Mouse (Mus musculus) midbrain, embryonic 10.5 days (tissue): ENCODE data around the gene Gm19935. TPM values are rescaled to one million over a fixed set of nuclear protein-coding genes. Genes with fewer than 3 reads are reported as not detected.

Experiments used
- DNase-seq: peaks from one replicate; pipeline ENCODE4 v3.0.0-alpha.2; 2017; ENCODE audit warnings: low spot score
- H3K27ac ChIP-seq: fragments of 300-500 bp; sonication (generic); replicated peaks from 2 replicates; pipeline ENCODE4 v1.5.1; 2016; ENCODE audit warnings: mild to moderate bottlenecking
- H3K27me3 ChIP-seq: fragments of 300-500 bp; sonication (generic); 2 replicates; pipeline ENCODE4 v1.6.1; 2016; ENCODE audit warnings: low read depth, mild to moderate bottlenecking; ENCODE audit not compliant: poor library complexity, severe bottlenecking
- H3K36me3 ChIP-seq: fragments of 300-500 bp; sonication (generic); 2 replicates; pipeline ENCODE4 v1.6.1; 2016; ENCODE audit warnings: mild to moderate bottlenecking, moderate library complexity
- H3K4me1 ChIP-seq: fragments of 300-500 bp; sonication (generic); 2 replicates; pipeline ENCODE4 v1.6.1; 2016
- H3K4me3 ChIP-seq: fragments of 300-500 bp; sonication (generic); 2 replicates; pipeline ENCODE4 v1.5.1; 2016; ENCODE audit warnings: mild to moderate bottlenecking, moderate library complexity
- H3K9me3 ChIP-seq: fragments of 300-500 bp; sonication (generic); replicated peaks from 2 replicates; pipeline ENCODE4 v1.6.1; 2016; ENCODE audit warnings: mild to moderate bottlenecking
- WGBS: fragments of 180-500 bp; shearing (Covaris S2); methylation state at CpG from one replicate; pipeline ENCODE4 v1.1.7; 2016; 5-methylcytosine and 5-hydroxymethylcytosine counted together
- polyA plus RNA-seq: library from polyadenylated mRNA; unstranded; fragments of >200 nt; fragmentation: Nextera tagmentation; extraction: Ambion mirVana; gene quantifications from 2 replicates; pipeline ENCODE4 v1.2.1, GENCODE M21; 2016

Gm19935 gene
- not detected in 2 replicates for polyA plus RNA-seq

DNA sequence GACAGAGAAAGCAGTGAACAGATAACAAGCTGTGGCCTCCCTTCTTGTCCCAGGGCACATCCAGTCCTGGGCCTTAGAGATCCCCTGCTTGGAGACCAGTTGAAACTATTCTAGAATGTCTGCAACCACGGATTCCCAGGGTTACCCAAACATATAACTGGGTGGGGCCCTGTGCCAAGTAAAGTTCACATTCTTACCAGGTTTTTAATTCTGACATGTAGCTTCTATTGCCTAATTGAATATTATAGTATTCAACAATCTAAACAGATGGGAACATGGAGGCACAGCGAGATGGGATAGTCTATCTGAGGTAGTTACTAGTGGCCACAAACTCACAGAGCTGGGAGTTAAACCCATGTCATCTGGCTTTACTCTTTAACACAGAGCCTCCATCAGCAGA lies at the start of gene Gm19935:
Gene Gm19935 (minus strand): TSS at position 101 of the 400 bp plus-strand sequence.
- peaks cover 10% of the 10 kb centered on the region for H3K4me1 ChIP-seq
- 91% methylated on average over 2 of the region's 2 CpGs for WGBS
- H3K27me3 ChIP-seq, result no peaks in the 10 kb centered on the region
- H3K9me3 ChIP-seq, result no peaks in the 10 kb centered on the region
- peak within 1 kb of the TSS; percentile 49; the same call in 1 of the 2 replicates for H3K27ac ChIP-seq
- no peak within 1 kb of the TSS for H3K4me3 ChIP-seq
- DNase-seq, result no peak
- no peaks in the 10 kb centered on the region for H3K36me3 ChIP-seq

DNA sequence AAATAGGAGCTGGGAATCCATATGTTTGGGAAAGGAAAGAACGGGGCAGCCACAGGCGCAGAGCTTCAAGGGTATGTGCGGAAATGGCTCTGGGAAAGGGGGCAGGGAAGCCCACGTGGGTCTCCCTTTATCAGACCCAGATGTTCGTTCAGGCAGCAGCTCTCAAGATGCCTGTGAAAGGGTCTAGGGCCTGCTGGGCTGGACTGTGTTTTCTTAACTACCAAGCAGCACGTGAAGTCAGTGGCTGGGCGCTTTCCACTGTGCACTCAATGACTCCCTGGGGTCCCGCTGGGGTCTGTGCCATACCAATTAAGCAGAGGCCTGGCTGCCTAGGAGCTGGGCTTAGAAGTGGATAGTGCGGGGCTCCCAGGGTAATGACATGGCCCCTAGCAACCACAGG lies 44.8 kb upstream of the Gm19935 start:
- peak; percentile 83 for DNase-seq
- 1% methylated on average over 9 of the region's 9 CpGs for WGBS
- H3K9me3 ChIP-seq, result no peaks in the 10 kb centered on the region
- no peaks in the 10 kb centered on the region; the same call in 1 of the 2 replicates for H3K27me3 ChIP-seq
- peak overlapping the region; percentile 32 for H3K4me3 ChIP-seq
- H3K36me3 ChIP-seq, result no peaks in the 10 kb centered on the region
- peaks cover 41% of the 10 kb centered on the region for H3K4me1 ChIP-seq
- H3K27ac ChIP-seq, result peak overlapping the region; percentile 85

DNA sequence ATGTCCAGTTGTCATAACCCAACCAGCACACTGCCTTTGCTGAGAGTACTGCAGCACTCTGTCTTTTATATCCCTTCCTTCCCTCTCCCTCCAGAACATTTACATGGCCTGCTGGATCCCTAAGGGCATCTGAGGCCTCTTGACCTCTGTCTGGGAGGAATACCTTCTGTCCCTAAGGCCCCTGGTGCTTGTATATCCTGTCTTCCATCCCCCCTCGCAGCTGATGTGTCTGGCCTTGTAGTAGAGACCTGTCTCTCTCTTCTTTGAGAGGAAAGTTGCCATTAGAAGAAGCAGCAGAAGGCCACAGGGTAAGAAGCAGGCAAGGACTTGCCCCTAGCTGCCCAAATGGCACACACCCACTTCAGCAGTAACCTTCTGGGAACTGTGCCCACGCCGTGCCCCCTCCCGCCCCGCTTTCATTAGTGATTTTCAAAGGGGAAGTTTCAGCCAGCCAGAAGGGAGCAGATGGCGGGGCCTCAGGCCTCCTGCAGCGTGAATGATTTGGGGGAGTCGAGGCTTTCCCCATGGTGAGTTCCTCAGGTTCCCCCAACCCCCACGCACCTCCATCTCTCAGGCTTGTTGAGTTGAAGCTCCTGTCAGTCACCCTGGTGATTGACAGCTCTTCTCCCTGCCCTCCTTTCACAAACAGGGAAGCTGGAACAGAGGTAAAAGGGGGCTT lies 44.2 kb upstream of the Gm19935 start:
- Histone ChIP-seq H3K9me3 (no peaks in the 10 kb centered on the region), H3K27ac (peak overlapping the region; percentile 85), H3K4me1 (peaks cover 46% of the 10 kb centered on the region), H3K27me3 (no peaks in the 10 kb centered on the region; the same call in 1 of the 2 replicates), H3K4me3 (peak overlapping the region; percentile 32), H3K36me3 (no peaks in the 10 kb centered on the region)
- peak; percentile 48 for DNase-seq
- WGBS, result 12% methylated on average over 9 of the region's 9 CpGs

DNA sequence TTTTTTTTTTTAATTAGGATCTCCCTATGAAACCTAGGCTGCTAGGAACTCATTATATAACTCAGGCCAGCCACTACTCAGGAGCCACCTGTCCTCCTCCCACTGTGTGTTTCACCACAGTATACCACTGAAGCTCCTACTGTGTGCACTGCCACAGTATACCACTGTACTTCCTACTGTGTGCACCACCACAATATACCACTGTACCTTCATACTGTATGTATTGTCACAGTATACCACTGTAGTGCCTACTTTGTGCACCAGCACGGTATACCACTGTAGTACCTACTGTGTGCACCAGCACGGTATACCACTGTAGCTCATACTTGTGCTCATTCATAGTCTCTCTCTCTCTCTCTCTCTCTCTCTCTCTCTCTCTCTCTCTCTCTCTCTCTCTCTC lies 40.9 kb upstream of the Gm19935 start:
- 93% methylated on average over 2 of the region's 2 CpGs for WGBS
- Histone ChIP-seq H3K9me3 (no peaks in the 10 kb centered on the region), H3K4me1 (peaks cover 65% of the 10 kb centered on the region), H3K27me3 (peaks cover 5% of the 10 kb centered on the region; the same call in 1 of the 2 replicates), H3K36me3 (no peaks in the 10 kb centered on the region), H3K27ac (no peak overlapping the region), H3K4me3 (no peak overlapping the region)
- DNase-seq, result no peak

DNA sequence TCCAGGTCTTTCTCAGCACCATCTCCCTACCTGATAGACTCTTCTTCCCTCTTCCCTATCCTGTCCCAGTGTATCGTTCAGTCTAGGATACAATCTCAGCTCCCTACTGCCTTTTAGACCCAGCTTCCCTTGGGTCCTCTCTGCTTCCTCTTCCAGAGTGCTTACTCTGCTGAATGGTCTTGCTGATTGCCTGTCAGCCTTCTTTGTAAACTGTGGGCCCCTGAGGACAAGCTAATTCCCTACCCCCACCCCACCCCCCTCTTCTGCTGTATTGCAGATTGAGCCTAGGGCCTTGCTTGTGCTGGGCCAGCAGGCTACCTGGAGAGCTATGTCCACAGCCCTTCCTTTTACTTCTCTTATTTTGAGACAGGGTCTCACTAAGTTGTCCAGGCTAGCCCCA lies 39.8 kb upstream of the Gm19935 start:
- peak overlapping the region; percentile 28; the same call in 1 of the 2 replicates for H3K27ac ChIP-seq
- 0 out of 2 replicates have a peak, but pooled peaks cover 2% of the 10 kb centered on the region for H3K36me3 ChIP-seq
- peaks cover 55% of the 10 kb centered on the region for H3K4me1 ChIP-seq
- 35% methylated on average over 1 of the region's 1 CpGs for WGBS
- no peak for DNase-seq
- no peak overlapping the region for H3K4me3 ChIP-seq
- peaks cover 5% of the 10 kb centered on the region; the same call in 1 of the 2 replicates for H3K27me3 ChIP-seq
- no peaks in the 10 kb centered on the region for H3K9me3 ChIP-seq

DNA sequence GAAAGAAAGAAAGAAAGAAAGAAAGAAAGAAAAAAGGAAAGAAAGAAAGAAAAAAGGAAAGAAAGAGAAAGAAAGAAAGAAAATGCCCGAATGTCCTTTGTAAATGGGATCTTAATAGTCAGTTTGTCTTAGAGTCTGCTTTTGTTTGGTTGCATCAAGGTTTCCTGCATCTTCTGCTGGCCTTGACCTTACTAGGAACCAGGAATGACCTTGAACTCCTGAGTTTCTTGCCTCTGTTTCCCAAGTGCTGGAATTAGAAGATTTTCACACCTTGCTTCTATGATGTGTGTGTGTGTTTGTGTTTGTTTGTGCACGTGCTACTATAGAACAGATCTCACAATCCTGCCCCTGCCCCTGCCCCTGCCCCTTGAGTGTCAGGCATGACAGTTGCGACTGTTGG lies 39.0 kb upstream of the Gm19935 start:
- DNase-seq, result no peak
- Histone ChIP-seq H3K4me3 (no peak overlapping the region), H3K36me3 (0 out of 2 replicates have a peak, but pooled peaks cover 3% of the 10 kb centered on the region), H3K27me3 (peaks cover 5% of the 10 kb centered on the region; the same call in 1 of the 2 replicates), H3K27ac (no peak overlapping the region), H3K9me3 (no peaks in the 10 kb centered on the region), H3K4me1 (peaks cover 47% of the 10 kb centered on the region)
- WGBS, result 83% methylated on average over 3 of the region's 3 CpGs

DNA sequence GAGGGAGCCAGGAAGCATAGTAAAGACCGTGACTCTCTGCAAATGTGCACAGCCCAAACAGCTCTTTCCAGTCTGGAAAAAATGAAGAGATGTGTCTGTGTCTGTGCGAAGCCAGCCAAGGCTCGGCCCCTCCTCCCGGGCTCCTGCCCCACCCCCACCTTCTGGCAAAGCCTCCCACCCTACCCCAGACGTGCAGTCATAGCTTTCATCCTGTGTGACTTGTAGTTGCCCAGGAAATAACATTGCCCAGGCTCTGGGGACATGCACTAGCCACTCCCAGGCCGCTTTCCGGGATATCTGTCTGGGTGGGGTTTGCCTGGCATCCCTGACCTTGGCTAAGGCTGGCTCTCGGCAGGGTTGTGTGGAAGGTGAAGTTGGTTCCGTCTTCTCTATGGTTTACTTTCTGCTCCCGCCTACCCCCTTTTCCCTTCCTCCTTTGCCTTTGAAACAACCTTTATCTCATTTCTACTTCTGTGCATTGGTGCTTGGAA lies 37.5 kb upstream of the Gm19935 start:
- Histone ChIP-seq H3K27ac (peak overlapping the region; percentile 75), H3K27me3 (peaks cover 5% of the 10 kb centered on the region; the same call in 1 of the 2 replicates), H3K4me3 (0 out of 2 replicates have a peak overlapping the region, but pooled peaks have one; percentile 11), H3K36me3 (0 out of 2 replicates have a peak, but pooled peaks cover 3% of the 10 kb centered on the region), H3K9me3 (no peaks in the 10 kb centered on the region), H3K4me1 (peaks cover 50% of the 10 kb centered on the region)
- 22% methylated on average over 10 of the region's 10 CpGs for WGBS
- peak; percentile 41 for DNase-seq

DNA sequence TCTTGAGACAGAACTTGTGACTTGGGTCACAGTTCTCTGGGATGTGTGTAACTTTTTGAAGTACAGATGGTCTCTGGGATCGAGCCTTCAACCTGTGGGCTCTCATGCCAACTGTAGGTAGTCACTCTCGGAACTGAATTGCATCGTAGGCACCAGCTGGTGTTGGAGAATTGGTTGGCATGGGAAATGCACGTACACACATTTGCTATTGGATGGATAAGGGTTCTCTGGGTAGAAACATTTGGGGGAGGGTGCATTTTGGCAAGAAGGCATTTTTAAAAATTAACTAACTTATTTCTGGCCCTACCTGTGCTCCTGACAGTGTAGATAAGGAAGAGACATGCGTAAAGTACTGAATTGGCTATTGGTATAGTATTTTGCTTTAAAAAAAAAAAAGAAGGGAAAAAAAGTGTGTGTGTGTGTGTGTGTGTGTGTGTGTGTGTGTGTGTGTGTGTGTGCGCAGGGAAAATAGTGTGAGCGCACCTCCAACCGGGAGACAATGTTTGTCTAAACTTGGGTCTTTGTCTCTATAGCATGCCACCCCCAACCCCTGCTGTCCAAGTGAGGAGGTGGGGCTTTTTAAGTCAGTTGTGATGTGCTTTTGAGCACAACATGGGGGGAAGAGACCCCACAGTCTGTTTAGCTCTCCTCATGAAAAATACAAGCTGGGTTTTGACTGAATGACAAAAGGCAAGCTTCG lies 36.9 kb upstream of the Gm19935 start:
- H3K27ac ChIP-seq, result peak overlapping the region; percentile 75
- 63% methylated on average over 9 of the region's 9 CpGs for WGBS
- no peak for DNase-seq
- H3K9me3 ChIP-seq, result no peaks in the 10 kb centered on the region
- H3K4me1 ChIP-seq, result peaks cover 50% of the 10 kb centered on the region
- H3K4me3 ChIP-seq, result 0 out of 2 replicates have a peak overlapping the region, but pooled peaks have one; percentile 11
- H3K36me3 ChIP-seq, result 0 out of 2 replicates have a peak, but pooled peaks cover 3% of the 10 kb centered on the region
- H3K27me3 ChIP-seq, result peaks cover 5% of the 10 kb centered on the region; the same call in 1 of the 2 replicates

DNA sequence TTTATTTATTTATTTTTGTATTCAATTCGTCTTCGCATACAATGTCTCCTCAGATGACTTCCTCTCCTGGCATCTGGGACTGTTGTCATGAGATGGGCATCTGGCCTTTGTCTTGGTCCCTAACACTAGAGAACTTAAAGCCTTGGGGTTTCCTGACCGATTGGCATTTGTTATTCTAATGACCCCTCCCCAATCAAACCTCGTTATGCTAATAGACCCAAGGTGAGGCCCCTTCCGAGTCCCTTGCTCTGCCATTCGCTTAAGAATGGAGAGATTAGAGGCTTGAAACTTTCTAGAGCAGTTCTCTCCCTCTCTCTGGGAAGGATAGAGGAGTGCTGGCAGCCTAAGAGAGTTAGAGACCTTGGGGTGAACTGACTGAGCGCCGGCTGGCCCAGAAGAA lies 34.4 kb upstream of the Gm19935 start:
- H3K27me3 ChIP-seq, result peaks cover 5% of the 10 kb centered on the region; the same call in 1 of the 2 replicates
- no peak overlapping the region for H3K27ac ChIP-seq
- WGBS, result 44% methylated on average over 8 of the region's 8 CpGs
- no peak overlapping the region for H3K4me3 ChIP-seq
- peaks cover 38% of the 10 kb centered on the region for H3K4me1 ChIP-seq
- H3K9me3 ChIP-seq, result no peaks in the 10 kb centered on the region
- 0 out of 2 replicates have a peak, but pooled peaks cover 3% of the 10 kb centered on the region for H3K36me3 ChIP-seq
- DNase-seq, result no peak

DNA sequence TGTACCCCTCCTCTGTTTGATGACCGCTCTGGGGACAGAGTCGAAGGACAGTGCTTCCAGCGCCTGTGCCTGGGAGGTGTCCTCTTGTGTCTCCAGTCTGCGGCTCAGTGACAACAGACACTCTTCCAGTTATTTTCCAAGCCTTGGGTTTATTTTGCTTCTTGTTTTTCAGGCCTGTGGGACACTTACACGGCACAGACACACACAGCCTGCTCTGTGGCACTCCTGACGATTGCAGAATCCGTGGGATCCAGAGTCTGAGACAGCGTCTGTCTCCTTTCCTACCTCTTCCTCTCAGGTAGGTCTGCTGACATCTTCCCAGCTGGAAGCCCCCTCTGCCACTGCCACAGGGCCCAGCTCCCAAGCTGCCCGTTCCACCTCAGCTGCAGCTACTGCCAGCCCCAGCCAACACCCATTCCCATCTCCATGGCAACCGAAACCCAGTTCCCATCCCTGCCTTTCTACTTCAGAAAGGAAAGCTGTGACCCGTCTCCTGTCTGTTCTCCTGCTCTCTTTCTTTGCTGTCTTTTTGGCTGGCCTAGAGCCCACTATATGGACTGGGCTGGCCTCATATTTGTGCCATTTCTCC lies 32.4 kb upstream of the Gm19935 start:
- H3K9me3 ChIP-seq, result no peaks in the 10 kb centered on the region
- DNase-seq, result peak; percentile 51
- no peaks in the 10 kb centered on the region for H3K27me3 ChIP-seq
- peak overlapping the region; percentile 55 for H3K27ac ChIP-seq
- 0 out of 2 replicates have a peak, but pooled peaks cover 3% of the 10 kb centered on the region for H3K36me3 ChIP-seq
- peaks cover 28% of the 10 kb centered on the region for H3K4me1 ChIP-seq
- WGBS, result 49% methylated on average over 11 of the region's 11 CpGs
- H3K4me3 ChIP-seq, result no peak overlapping the region; the same call in 1 of the 2 replicates

DNA sequence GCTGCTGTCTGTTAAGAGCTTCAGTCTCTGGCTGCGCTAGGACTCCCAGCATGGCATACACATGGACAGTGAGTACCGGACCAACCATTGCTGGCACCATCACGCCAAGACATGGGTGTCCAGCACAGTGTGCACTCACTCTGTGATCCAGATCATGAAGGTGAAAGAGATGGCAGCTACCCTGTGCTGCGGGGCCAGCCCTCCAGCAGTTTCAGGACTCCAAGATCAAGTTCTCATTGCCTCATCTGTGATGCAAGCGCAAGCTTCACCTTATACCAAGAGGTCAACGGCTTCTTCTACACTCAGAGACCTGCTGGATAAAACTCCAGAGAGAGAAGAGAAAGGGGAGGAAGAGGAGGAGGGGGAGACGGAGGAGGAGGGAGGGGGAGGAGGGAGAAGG lies 30.8 kb upstream of the Gm19935 start:
- Histone ChIP-seq H3K27me3 (no peaks in the 10 kb centered on the region), H3K27ac (no peak overlapping the region), H3K4me1 (peaks cover 18% of the 10 kb centered on the region), H3K36me3 (0 out of 2 replicates have a peak, but pooled peaks cover 3% of the 10 kb centered on the region), H3K9me3 (no peaks in the 10 kb centered on the region), H3K4me3 (no peak overlapping the region)
- 89% methylated on average over 7 of the region's 7 CpGs for WGBS
- no peak for DNase-seq

DNA sequence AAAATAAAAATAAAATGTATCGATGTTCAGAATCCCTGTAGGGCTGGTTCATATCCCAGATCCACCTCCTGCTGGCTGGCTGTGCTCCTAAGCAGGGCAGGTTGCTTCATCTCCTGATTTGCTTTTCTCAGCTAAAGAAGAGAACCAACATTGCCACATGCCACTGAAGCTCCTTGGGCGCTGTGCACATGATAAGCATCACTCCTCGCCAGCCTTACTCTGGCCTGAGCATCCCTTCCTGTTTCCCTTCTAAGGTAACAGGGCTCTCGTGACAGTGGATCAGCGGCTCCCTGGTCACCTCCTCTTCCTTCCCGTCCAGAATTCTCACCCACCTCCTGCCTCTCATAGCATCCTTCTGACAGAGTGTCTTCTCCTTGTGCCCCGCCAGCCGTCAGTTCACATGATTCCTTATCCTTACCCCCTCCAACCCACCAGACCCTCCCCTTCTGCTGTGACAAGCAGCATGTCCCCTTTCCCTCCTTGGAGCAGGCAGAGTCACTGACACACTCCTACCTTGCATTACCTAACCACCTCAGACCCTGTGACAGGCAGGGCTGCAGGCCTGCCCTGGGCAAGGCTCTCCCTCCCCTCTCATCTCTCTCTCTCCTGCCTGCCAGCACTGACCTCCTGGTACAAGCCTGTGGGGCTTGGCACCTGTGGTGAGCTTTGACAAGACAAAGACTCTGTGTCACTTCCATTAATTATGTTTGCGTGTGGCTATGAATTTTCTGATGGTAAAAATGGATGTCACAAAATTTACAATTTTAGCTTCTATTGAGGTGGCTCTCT lies 27.2 kb upstream of the Gm19935 start:
- H3K27me3 ChIP-seq, result no peaks in the 10 kb centered on the region
- WGBS, result 85% methylated on average over 9 of the region's 9 CpGs
- H3K4me3 ChIP-seq, result no peak overlapping the region
- DNase-seq, result no peak
- no peak overlapping the region for H3K27ac ChIP-seq
- peaks cover 25% of the 10 kb centered on the region for H3K4me1 ChIP-seq
- no peaks in the 10 kb centered on the region for H3K36me3 ChIP-seq
- H3K9me3 ChIP-seq, result no peaks in the 10 kb centered on the region
